Comparison of ENCODE assay signal across 22 mouse cellular contexts in genomic region chr4:106918263-106918662, GRCm38 (mm10). TPM values are rescaled to one million over a fixed set of nuclear protein-coding genes. Genes with fewer than 3 reads are reported as not detected.
DNase-seq lines count a peak whose midpoint lies in the region; ATAC-seq and TF ChIP-seq lines count a peak whose summit lies in the region.
"Had no signal": no experiment of that assay in that cellular context is flagged by ENCODE, and none has a peak within 500 bp of the region (broad histone marks: within the 10 kb centered on the region; RNA-seq: fewer than 3 reads in every experiment).

No protein-coding gene starts in this region.

- H3K36me3 ChIP-seq in liver, embryonic 11.5 days (ENCODE audit: control insufficient read depth, insufficient read depth, low read length): peaks cover 55% of the 10 kb centered on the region
- H3K36me3 ChIP-seq in liver, postnatal 0 days (replicated peaks; ENCODE audit: insufficient read depth, low read length): peaks cover 66% of the 10 kb centered on the region

- H3K4me3 ChIP-seq in liver, embryonic 11.5 days (ENCODE audit: low read depth, low read length): no peak overlapping the region
- no peak overlapping the region for H3K4me3 ChIP-seq in liver, postnatal 0 days (ENCODE audit: low read depth, low read length)
- H3K4me3 ChIP-seq: embryonic facial prominence, embryonic 15.5 days; erythroblast, embryonic 14.5 days; forebrain, embryonic 15.5 days; heart, embryonic 10.5 days; hindbrain, embryonic 12.5 days had no signal

- no peaks in the 10 kb centered on the region for H3K27me3 ChIP-seq in liver, embryonic 11.5 days (replicated peaks; ENCODE audit: control insufficient read depth, insufficient read depth, low read length)
- no peaks in the 10 kb centered on the region for H3K27me3 ChIP-seq in liver, postnatal 0 days (ENCODE audit: insufficient read depth, low read length)
- H3K27me3 ChIP-seq: embryonic facial prominence, embryonic 15.5 days; forebrain, embryonic 15.5 days; hindbrain, embryonic 12.5 days had no signal

- no peak for TF ChIP-seq CTCF in liver, postnatal 0 days (IDR thresholded peaks at IDR 0.05; ENCODE audit: low read depth)

- H3K4me2 ChIP-seq in liver, embryonic 11.5 days: no peak overlapping the region
- H3K4me2 ChIP-seq in liver, postnatal 0 days (ENCODE audit: low read depth, low read length): no peak overlapping the region
- H3K4me2 ChIP-seq: embryonic facial prominence, embryonic 15.5 days; forebrain, embryonic 15.5 days; hindbrain, embryonic 12.5 days had no signal

- DNase-seq in adrenal gland, adult 2 months: peak; percentile 78
- no peak for DNase-seq in adrenal gland, postnatal 10 days
- DNase-seq in liver, embryonic 11.5 days (ENCODE audit: low spot score): no peak
- DNase-seq in liver, postnatal 0 days: no peak
- DNase-seq in NIH3T3 (ENCODE audit: low read depth): peak; percentile 53
- no peak for DNase-seq in right cerebral cortex, postnatal 14 days
- DNase-seq in natural killer cell, adult 2 months (ENCODE audit: low spot score in 2 of 2): no peak
- DNase-seq: cerebellum, adult 18-20 months; embryo, embryonic 11 days; gastrocnemius, postnatal 36 days; heart, adult 18-20 months; heart, postnatal 10 days; heart, postnatal 4 days had no signal

- 0 out of 2 replicates have a peak overlapping the region, but pooled peaks have one; percentile 15 for H3K9ac ChIP-seq in liver, embryonic 11.5 days (ENCODE audit: low read depth, low read length)
- no peak overlapping the region for H3K9ac ChIP-seq in liver, postnatal 0 days (replicated peaks)
- H3K9ac ChIP-seq: embryonic facial prominence, embryonic 15.5 days; forebrain, embryonic 15.5 days; hindbrain, embryonic 12.5 days had no signal

- WGBS in liver, embryonic 11.5 days: 50% methylated on average over 1 of the region's 1 CpGs
- WGBS in liver, postnatal 0 days (ENCODE audit: insufficient replicate concordance): 83% methylated on average over 1 of the region's 1 CpGs

- H3K4me1 ChIP-seq in liver, embryonic 11.5 days (replicated peaks; ENCODE audit: control insufficient read depth, insufficient read depth, low read length): peaks cover 53% of the 10 kb centered on the region
- H3K4me1 ChIP-seq in liver, postnatal 0 days (ENCODE audit: insufficient read depth): peaks cover 27% of the 10 kb centered on the region

- no peak overlapping the region for H3K27ac ChIP-seq in liver, embryonic 11.5 days (ENCODE audit: low read depth, low read length)
- H3K27ac ChIP-seq in liver, postnatal 0 days (ENCODE audit: low read depth): no peak overlapping the region
- H3K27ac ChIP-seq: embryonic facial prominence, embryonic 15.5 days; forebrain, embryonic 15.5 days; heart, embryonic 10.5 days; hindbrain, embryonic 12.5 days had no signal

- no peak for TF ChIP-seq EP300 in liver, postnatal 0 days (IDR thresholded peaks at IDR 0.05; ENCODE audit: low read depth)

- ATAC-seq in liver, embryonic 11.5 days (replicated peaks; ENCODE audit: low FRiP score): no peak
- ATAC-seq in liver, postnatal 0 days: no peak
- ATAC-seq: activated CD4-positive, CD25-positive, alpha-beta regulatory T cell, adult 4 months; forebrain, embryonic 15.5 days; hindbrain, embryonic 16.5 days; inflammation-experienced regulatory T-cells, adult 6 months; intestine, postnatal 0 days had no signal

- H3K9me3 ChIP-seq in liver, embryonic 11.5 days (ENCODE audit: control insufficient read depth, low read length): no peaks in the 10 kb centered on the region
- no peaks in the 10 kb centered on the region for H3K9me3 ChIP-seq in liver, postnatal 0 days (ENCODE audit: low read length)
- H3K9me3 ChIP-seq: embryonic facial prominence, embryonic 15.5 days; forebrain, embryonic 15.5 days; heart, embryonic 10.5 days; hindbrain, embryonic 12.5 days had no signal

RNA-seq across cellular contexts. Expression of gene Ssbp3, which starts 7.8 kb away (rescaled TPM):
- 10 to 100 TPM; 73.9 to 88.5 TPM for total RNA-seq in adrenal gland, adult 2 months (2021)
- 54.3 and 85.0 TPM in 2 replicates for polyA plus RNA-seq in adrenal gland, adult 2 months (2012; rRNA removed)
- 10 to 100 TPM; 50.8 to 69.0 TPM for total RNA-seq in adrenal gland, postnatal 10 days (2021)
- polyA plus RNA-seq in liver, embryonic 11.5 days (2014; fragmentation: Nextera tagmentation; extraction: Ambion mirVana): 71.1 and 89.0 TPM in 2 replicates
- polyA plus RNA-seq in liver, postnatal 0 days (2015; fragmentation: Nextera tagmentation; extraction: Ambion mirVana): 22.8 and 26.8 TPM in 2 replicates

Comparison
In these comparisons a context has a peak if more than half of its experiments do, and no peak if none do; other contexts are left out.
1. DNase-seq: peak in adrenal gland, adult 2 months (single experiment) and NIH3T3 (single experiment); none in adrenal gland, postnatal 10 days (single experiment), liver, embryonic 11.5 days (single experiment), liver, postnatal 0 days (single experiment), right cerebral cortex, postnatal 14 days (single experiment) and natural killer cell, adult 2 months (0 of 2).